Mouse (Mus musculus) thymus, postnatal 4 days (tissue): ENCODE results near the gene Atxn7l1.

ENCODE experiments used
- DNase-seq: peaks from one replicate; pipeline ENCODE4 v3.0.0; 2021

Gene Atxn7l1

GRCm38 (mm10) chr12:33332796-33333195 is 185.3 kb downstream of the Atxn7l1 start:
- no peak for DNase-seq

- peak; percentile 89 for DNase-seq
Measured at GRCm38 (mm10) chr12:33333914-33334313, 186.4 kb downstream of the Atxn7l1 start.

- no peak for DNase-seq
Measured at GRCm38 (mm10) chr12:33334511-33334910, 187.0 kb downstream of the Atxn7l1 start.

GRCm38 (mm10) chr12:33334951-33335350 is 187.5 kb downstream of the Atxn7l1 start:
- no peak for DNase-seq

GRCm38 (mm10) chr12:33335410-33335809 is 187.9 kb downstream of the Atxn7l1 start:
- no peak for DNase-seq

GRCm38 (mm10) chr12:33336561-33337125 is 189.2 kb downstream of the Atxn7l1 start:
- DNase-seq, result no peak

- DNase-seq, result no peak
Measured at GRCm38 (mm10) chr12:33337289-33337688, 189.8 kb downstream of the Atxn7l1 start.

GRCm38 (mm10) chr12:33338170-33338569 is 190.7 kb downstream of the Atxn7l1 start:
- no peak for DNase-seq

- DNase-seq, result no peak
Measured at GRCm38 (mm10) chr12:33339822-33340221, 192.3 kb downstream of the Atxn7l1 start.

GRCm38 (mm10) chr12:33340698-33341097 is 193.2 kb downstream of the Atxn7l1 start:
- no peak for DNase-seq

- DNase-seq, result no peak
Measured at GRCm38 (mm10) chr12:33341351-33341892, 193.9 kb downstream of the Atxn7l1 start.

GRCm38 (mm10) chr12:33344970-33345772 is 197.7 kb downstream of the Atxn7l1 start:
- no peak for DNase-seq

- DNase-seq, result no peak
Measured at GRCm38 (mm10) chr12:33345773-33346435, 198.4 kb downstream of the Atxn7l1 start.

- no peak for DNase-seq
Measured at GRCm38 (mm10) chr12:33352671-33353070, 205.2 kb downstream of the Atxn7l1 start.

- no peak for DNase-seq
Measured at GRCm38 (mm10) chr12:33358345-33358744, 210.9 kb downstream of the Atxn7l1 start.

- DNase-seq, result no peak
Measured at GRCm38 (mm10) chr12:33359209-33359608, 211.7 kb downstream of the Atxn7l1 start.

GRCm38 (mm10) chr12:33359878-33360482 is 212.5 kb downstream of the Atxn7l1 start:
- no peak for DNase-seq

- DNase-seq, result no peak
Measured at GRCm38 (mm10) chr12:33360729-33361128, 213.2 kb downstream of the Atxn7l1 start.

- DNase-seq, result no peak
Measured at GRCm38 (mm10) chr12:33364511-33364910, 217.0 kb downstream of the Atxn7l1 start.

- no peak for DNase-seq
Measured at GRCm38 (mm10) chr12:33365133-33365532, 217.6 kb downstream of the Atxn7l1 start.

- no peak for DNase-seq
Measured at GRCm38 (mm10) chr12:33369555-33369954, 222.1 kb downstream of the Atxn7l1 start.

GRCm38 (mm10) chr12:33379624-33380445 is 232.3 kb downstream of the Atxn7l1 start:
- peak; percentile 87 for DNase-seq
